Mouse (Mus musculus) liver, embryonic 16.5 days (tissue): ENCODE measurements around the gene Senp7. TPM values are rescaled to one million over a fixed set of nuclear protein-coding genes. Genes with fewer than 3 reads are reported as not detected.

Experiments used
- ATAC-seq: fragments of 200-750 bp; cut with Nextera tagmentation; 2 replicates; pipeline ENCODE4 v1.8.0; 2017; ENCODE audit warnings: low read depth, mild to moderate bottlenecking, moderate number of reproducible peaks, moderate library complexity
- H3K27ac ChIP-seq: fragments of 300-500 bp; sonication (generic); 2 replicates; pipeline ENCODE4 v1.5.1; 2014; ENCODE audit warnings: mild to moderate bottlenecking, low read length
- H3K27me3 ChIP-seq: fragments of 300-500 bp; sonication (generic); 2 replicates; pipeline ENCODE4 v1.6.1; 2014; ENCODE audit warnings: low read depth, low read length, mixed read lengths; ENCODE audit not compliant: control insufficient read depth, insufficient read depth
- H3K36me3 ChIP-seq: fragments of 300-500 bp; sonication (generic); 2 replicates; pipeline ENCODE4 v1.6.1; 2014; ENCODE audit warnings: mild to moderate bottlenecking; ENCODE audit not compliant: control insufficient read depth, insufficient read depth
- H3K4me1 ChIP-seq: fragments of 300-500 bp; sonication (generic); 2 replicates; pipeline ENCODE4 v1.6.1; 2014; ENCODE audit warnings: low read depth, low read length, mixed read lengths; ENCODE audit not compliant: control insufficient read depth
- H3K4me2 ChIP-seq: fragments of 300-500 bp; sonication (generic); 2 replicates; pipeline ENCODE4 v1.6.1; 2014; ENCODE audit warnings: low read depth, low read length, mixed read lengths
- H3K4me3 ChIP-seq: fragments of 300-500 bp; sonication (generic); 2 replicates; pipeline ENCODE4 v1.5.1; 2014; ENCODE audit warnings: low read depth, mild to moderate bottlenecking, low read length
- H3K9ac ChIP-seq: fragments of 300-500 bp; sonication (generic); 2 replicates; pipeline ENCODE4 v1.6.1; 2014; ENCODE audit warnings: low read depth, low read length
- H3K9me3 ChIP-seq: fragments of 300-500 bp; sonication (generic); replicated peaks from 2 replicates; pipeline ENCODE4 v1.6.1; 2016; ENCODE audit warnings: low read length; ENCODE audit not compliant: control insufficient read depth
- WGBS: fragments of 180-500 bp; shearing (Covaris S2); extraction: QIAGEN DNeasy Blood & Tissue Kit; methylation state at CpG from one replicate; pipeline ENCODE4 v1.1.7; 2014; ENCODE audit not compliant: insufficient replicate concordance; 5-methylcytosine and 5-hydroxymethylcytosine counted together
- polyA plus RNA-seq: library from polyadenylated mRNA; unstranded; fragments of >200 nt; fragmentation: Nextera tagmentation; extraction: Ambion mirVana; gene quantifications from 2 replicates; pipeline ENCODE4 v1.2.1, GENCODE M21; 2015

Senp7 gene
- polyA plus RNA-seq, 1 experiment from 2014 or later, result 16.0 TPM

DNA sequence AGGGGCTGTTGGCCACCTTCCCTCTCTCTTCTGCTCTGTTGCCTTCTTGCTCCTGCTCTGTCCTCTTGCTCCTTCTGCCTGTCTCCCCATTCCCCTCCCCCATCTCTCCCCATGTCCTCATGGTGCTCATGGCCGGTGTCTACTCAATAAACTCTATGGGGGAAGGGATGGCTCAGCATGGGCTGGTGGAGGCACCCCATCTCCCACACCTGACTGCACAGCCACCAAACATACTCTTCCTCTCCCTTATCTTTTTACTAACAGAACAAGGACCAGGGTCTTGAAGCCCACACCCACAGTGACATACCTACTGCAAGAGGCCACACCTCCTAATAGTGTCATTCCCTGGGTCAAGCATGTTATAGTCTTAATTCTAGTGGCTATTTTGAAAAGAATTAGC lies 26.0 kb downstream of the Senp7 start:
- Histone ChIP-seq H3K4me1 (peaks cover 46% of the 10 kb centered on the region), H3K27me3 (no peaks in the 10 kb centered on the region), H3K9me3 (no peaks in the 10 kb centered on the region), H3K36me3 (no peaks in the 10 kb centered on the region), H3K4me2 (peak overlapping the region; percentile 69), H3K9ac (peak overlapping the region; percentile 95), H3K4me3 (no peak overlapping the region), H3K27ac (peak overlapping the region; percentile 97)
- peak; percentile 6; the same call in 1 of the 2 replicates for ATAC-seq
- 25% methylated on average over 1 of the region's 1 CpGs for WGBS

- WGBS, result 40% methylated on average over 5 of the region's 5 CpGs
- ATAC-seq, result no peak
- H3K36me3 ChIP-seq, result no peaks in the 10 kb centered on the region
- no peaks in the 10 kb centered on the region for H3K9me3 ChIP-seq
- peaks cover 44% of the 10 kb centered on the region for H3K4me1 ChIP-seq
- no peaks in the 10 kb centered on the region for H3K27me3 ChIP-seq
- H3K9ac ChIP-seq, result peak overlapping the region; percentile 95
- peak overlapping the region; percentile 89 for H3K4me3 ChIP-seq
- peak overlapping the region; percentile 69 for H3K4me2 ChIP-seq
- H3K27ac ChIP-seq, result peak overlapping the region; percentile 97
Observed at GRCm38 (mm10) chr16:56074565-56074964, 26.4 kb downstream of the Senp7 start.

- H3K4me2 ChIP-seq, result peak overlapping the region; percentile 69
- peak overlapping the region; percentile 97 for H3K27ac ChIP-seq
- peak overlapping the region; percentile 89 for H3K4me3 ChIP-seq
- under 1% methylated on average over 45 of the region's 66 CpGs for WGBS
- no peaks in the 10 kb centered on the region for H3K27me3 ChIP-seq
- H3K4me1 ChIP-seq, result peaks cover 42% of the 10 kb centered on the region
- no peaks in the 10 kb centered on the region for H3K36me3 ChIP-seq
- no peaks in the 10 kb centered on the region for H3K9me3 ChIP-seq
- ATAC-seq, result peak; percentile 56
- peak overlapping the region; percentile 95 for H3K9ac ChIP-seq
Observed at GRCm38 (mm10) chr16:56075222-56076111, 27.3 kb downstream of the Senp7 start.

DNA sequence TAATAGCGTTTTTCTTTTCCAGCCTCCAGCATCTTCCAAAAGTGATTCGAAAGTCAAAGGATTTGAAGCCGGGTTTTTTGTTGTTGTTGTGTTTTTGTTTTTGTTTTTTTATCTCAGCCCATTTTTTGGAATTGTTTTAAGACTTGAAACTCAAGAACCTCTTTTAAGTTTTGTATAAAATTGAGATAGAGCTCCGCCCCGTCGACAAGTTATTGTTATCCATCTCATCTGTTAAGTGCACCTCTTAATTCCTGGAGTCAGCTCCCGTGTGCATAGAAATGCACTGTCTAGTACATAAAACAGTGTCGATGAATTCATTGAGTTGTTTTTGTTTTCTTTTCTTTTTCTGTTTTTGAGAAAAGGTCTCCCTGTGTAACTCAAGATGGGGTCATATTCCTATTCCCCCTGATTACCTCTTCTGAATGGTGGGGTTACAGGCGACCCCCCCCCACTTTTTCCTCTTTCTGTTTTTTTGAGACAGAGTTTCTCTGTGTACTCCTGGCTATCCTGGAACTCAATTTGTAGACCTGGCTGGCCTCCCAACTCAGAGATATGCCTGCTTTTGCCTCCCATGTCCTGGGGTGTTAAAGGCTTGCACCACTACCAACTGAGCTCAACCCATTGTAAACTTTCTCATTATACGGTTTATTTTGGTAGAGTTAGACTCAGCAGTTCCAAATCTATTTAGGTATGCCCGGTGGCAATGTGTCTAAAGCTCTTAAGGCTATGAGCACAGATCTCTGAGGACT lies 28.2 kb downstream of the Senp7 start:
- no peaks in the 10 kb centered on the region for H3K9me3 ChIP-seq
- peak overlapping the region; percentile 97 for H3K27ac ChIP-seq
- peak overlapping the region; percentile 89 for H3K4me3 ChIP-seq
- peak overlapping the region; percentile 69 for H3K4me2 ChIP-seq
- peaks cover 33% of the 10 kb centered on the region for H3K4me1 ChIP-seq
- H3K36me3 ChIP-seq, result no peaks in the 10 kb centered on the region
- 11% methylated on average over 11 of the region's 11 CpGs for WGBS
- H3K9ac ChIP-seq, result peak overlapping the region; percentile 95
- no peaks in the 10 kb centered on the region for H3K27me3 ChIP-seq
- ATAC-seq, result no peak

DNA sequence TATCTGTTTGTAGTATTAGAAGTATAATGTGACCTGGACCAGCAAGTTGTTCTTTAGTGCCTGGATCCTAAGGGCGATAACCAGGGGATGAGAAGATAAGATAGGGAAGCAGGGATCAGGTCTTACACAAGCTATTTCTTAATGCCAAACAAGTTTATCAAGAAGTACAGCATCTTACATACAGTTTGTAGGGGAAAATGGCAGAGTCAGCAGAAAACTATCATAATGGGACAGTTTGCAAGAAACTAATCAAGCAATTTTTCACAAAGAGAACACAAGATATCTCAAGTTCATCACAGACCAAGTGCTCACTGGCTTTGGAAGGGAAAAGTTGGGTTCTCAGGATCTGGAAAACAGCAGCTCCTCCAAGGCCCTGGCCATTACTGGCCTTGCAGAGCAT lies 31.3 kb downstream of the Senp7 start:
- no peak overlapping the region for H3K9ac ChIP-seq
- 64% methylated on average over 1 of the region's 1 CpGs for WGBS

GRCm38 (mm10) chr16:56081691-56082090 lies 33.6 kb downstream of the Senp7 start:
- H3K9me3 ChIP-seq, result no peaks in the 10 kb centered on the region
- no peak overlapping the region for H3K27ac ChIP-seq
- no peak for ATAC-seq
- no peak overlapping the region for H3K9ac ChIP-seq
- no peaks in the 10 kb centered on the region for H3K27me3 ChIP-seq
- peaks cover 2% of the 10 kb centered on the region for H3K4me1 ChIP-seq
- no peaks in the 10 kb centered on the region; the same call in none of the 2 replicates for H3K36me3 ChIP-seq
- no peak overlapping the region for H3K4me2 ChIP-seq
- WGBS, result 59% methylated on average over 4 of the region's 4 CpGs
- H3K4me3 ChIP-seq, result no peak overlapping the region

More for the DNA sequence above, 31.3 kb downstream of the Senp7 start:
- Histone ChIP-seq H3K27ac (no peak overlapping the region), H3K4me3 (no peak overlapping the region), H3K36me3 (no peaks in the 10 kb centered on the region; the same call in 1 of the 2 replicates), H3K9me3 (no peaks in the 10 kb centered on the region), H3K27me3 (no peaks in the 10 kb centered on the region), H3K4me1 (peaks cover 9% of the 10 kb centered on the region), H3K4me2 (no peak overlapping the region)
- ATAC-seq, result no peak

GRCm38 (mm10) chr16:56086336-56086735 lies 38.2 kb downstream of the Senp7 start:
- H3K4me2 ChIP-seq, result no peak overlapping the region
- no peak for ATAC-seq
- H3K27me3 ChIP-seq, result no peaks in the 10 kb centered on the region
- H3K9ac ChIP-seq, result no peak overlapping the region
- no peaks in the 10 kb centered on the region for H3K9me3 ChIP-seq
- WGBS, result 77% methylated on average over 2 of the region's 2 CpGs
- no peaks in the 10 kb centered on the region; the same call in 1 of the 2 replicates for H3K4me1 ChIP-seq
- H3K36me3 ChIP-seq, result peaks cover 3% of the 10 kb centered on the region
- no peak overlapping the region for H3K4me3 ChIP-seq
- no peak overlapping the region for H3K27ac ChIP-seq

DNA sequence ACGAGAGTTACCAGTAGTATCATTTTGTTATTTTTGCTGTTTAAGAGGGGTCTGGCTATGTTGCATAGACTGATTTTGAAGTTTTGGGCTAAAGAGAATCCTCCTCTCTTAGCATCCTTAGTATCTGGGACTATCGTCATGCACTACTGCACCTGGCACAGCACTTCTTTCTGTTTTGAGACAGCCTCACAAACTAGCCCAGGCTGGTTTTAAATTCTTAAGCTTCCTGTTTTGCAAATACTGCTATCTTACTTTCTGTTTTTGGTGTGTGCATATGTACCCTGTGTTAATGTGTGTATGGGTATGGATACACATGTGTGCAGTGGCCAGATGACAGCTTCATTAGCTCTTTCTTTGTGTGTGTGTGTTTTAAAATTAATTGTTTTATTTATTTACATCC lies 42.2 kb downstream of the Senp7 start:
- H3K9ac ChIP-seq, result no peak overlapping the region
- no peaks in the 10 kb centered on the region; the same call in 1 of the 2 replicates for H3K4me1 ChIP-seq
- H3K4me2 ChIP-seq, result no peak overlapping the region
- H3K9me3 ChIP-seq, result no peaks in the 10 kb centered on the region
- ATAC-seq, result no peak
- H3K27ac ChIP-seq, result no peak overlapping the region
- no peaks in the 10 kb centered on the region for H3K27me3 ChIP-seq
- H3K4me3 ChIP-seq, result no peak overlapping the region
- WGBS, result 84% methylated on average over 2 of the region's 2 CpGs
- H3K36me3 ChIP-seq, result peaks cover 3% of the 10 kb centered on the region; the same call in 1 of the 2 replicates
